Mouse (Mus musculus) monocyte, adult 5-6 weeks (primary cell): ENCODE measurements around the gene Msln. TPM values are rescaled to one million over a fixed set of nuclear protein-coding genes. Genes with fewer than 3 reads are reported as not detected.

Experiments
- ATAC-seq: fragments of 153-309, 156-312 bp; replicated peaks from 2 replicates; pipeline ENCODE4 v1.8.0; 2017; ENCODE audit warnings: mild to moderate bottlenecking; ENCODE audit not compliant: low TSS enrichment, insufficient number of reproducible peaks, severe bottlenecking, poor library complexity, low FRiP score
- total RNA-seq: library from RNA; stranded (forward); fragments of 200-1000, 200-491, 200-594 nt; gene quantifications from 3 replicates; pipeline ENCODE4 v1.2.3, GENCODE M21; 2017

Msln gene
- not detected in 3 replicates for total RNA-seq

- no peak for ATAC-seq
Measured at GRCm38 (mm10) chr17:25754241-25754640, at the start of gene Msln. TSS of gene Msln (minus strand) at chr17:25754378.

GRCm38 (mm10) chr17:25802825-25803517 is 48.8 kb upstream of the Msln start:
- no peak for ATAC-seq

- peak; percentile 88 for ATAC-seq
Measured at GRCm38 (mm10) chr17:25801029-25801428, 46.9 kb upstream of the Msln start.

- peak; percentile 81 for ATAC-seq
Measured at GRCm38 (mm10) chr17:25796951-25797369, 42.8 kb upstream of the Msln start, which contains the start of gene Metrn. TSS of gene Metrn (minus strand) at chr17:25797136.

GRCm38 (mm10) chr17:25796211-25796771 is 42.1 kb upstream of the Msln start:
- ATAC-seq: no peak

GRCm38 (mm10) chr17:25795609-25796092 is 41.5 kb upstream of the Msln start, which contains the start of gene AC134908.4:
TSS of gene AC134908.4 (minus strand) at chr17:25795659.
- no peak for ATAC-seq

- ATAC-seq: no peak
Measured at GRCm38 (mm10) chr17:25794998-25795397, 40.8 kb upstream of the Msln start.

GRCm38 (mm10) chr17:25794197-25794596 is 40.0 kb upstream of the Msln start:
- no peak for ATAC-seq

- no peak for ATAC-seq
Measured at GRCm38 (mm10) chr17:25792615-25793014, 38.4 kb upstream of the Msln start, which contains the start of gene Fam173a. TSS of gene Fam173a (minus strand) at chr17:25792901.

GRCm38 (mm10) chr17:25791843-25792527 is 37.8 kb upstream of the Msln start:
- peak; percentile 76 for ATAC-seq

- ATAC-seq: no peak
Measured at GRCm38 (mm10) chr17:25791320-25791842, 37.2 kb upstream of the Msln start.

- no peak for ATAC-seq
Measured at GRCm38 (mm10) chr17:25786781-25787504, 32.8 kb upstream of the Msln start.

- no peak for ATAC-seq
Measured at GRCm38 (mm10) chr17:25786280-25786679, 32.1 kb upstream of the Msln start, which contains the start of gene Ccdc78. TSS of gene Ccdc78 (plus strand) at chr17:25786580.

GRCm38 (mm10) chr17:25785281-25785745 is 31.1 kb upstream of the Msln start, which contains the start of gene Haghl:
TSS of gene Haghl (minus strand) at chr17:25785673.
- ATAC-seq: peak; percentile 89

GRCm38 (mm10) chr17:25783861-25784574 is 29.8 kb upstream of the Msln start:
- no peak for ATAC-seq

- ATAC-seq: no peak
Measured at GRCm38 (mm10) chr17:25783086-25783485, 28.9 kb upstream of the Msln start.

GRCm38 (mm10) chr17:25781339-25781738 is 27.2 kb upstream of the Msln start:
- no peak for ATAC-seq

GRCm38 (mm10) chr17:25777948-25778347 is 23.8 kb upstream of the Msln start:
- ATAC-seq: no peak
